Mouse (Mus musculus): ENCODE results near the gene Mon2. TPM values are rescaled to one million over a fixed set of nuclear protein-coding genes. Genes with fewer than 3 reads are reported as not detected.

The Mon2 gene
- polyA plus RNA-seq, 1 experiment from 2014 or later, result 27.3 TPM

- Histone ChIP-seq H3K4me2 (no peak overlapping the region), H3K9me3 (no peaks in the 10 kb centered on the region), H3K27me3 (replicated peaks) (no peaks in the 10 kb centered on the region), H3K4me1 (peaks cover 28% of the 10 kb centered on the region), H3K27ac (peak overlapping the region; percentile 39; the same call in 1 of the 2 replicates), H3K9ac (no peak overlapping the region), H3K36me3 (replicated peaks) (no peaks in the 10 kb centered on the region; the same call in 1 of the 2 replicates), H3K4me3 (no peak overlapping the region)
- no peak for ATAC-seq (replicated peaks)
- 30% methylated on average over 9 of the region's 9 CpGs for WGBS
Measured at GRCm38 (mm10) chr10:122987671-122988128, 88.6 kb downstream of the Mon2 start.

- Histone ChIP-seq H3K9me3 (no peaks in the 10 kb centered on the region), H3K4me1 (peaks cover 35% of the 10 kb centered on the region), H3K27ac (peak overlapping the region; percentile 99), H3K4me2 (peak overlapping the region; percentile 65), H3K9ac (peak overlapping the region; percentile 89), H3K27me3 (replicated peaks) (no peaks in the 10 kb centered on the region), H3K36me3 (replicated peaks) (no peaks in the 10 kb centered on the region; the same call in 1 of the 2 replicates), H3K4me3 (peak overlapping the region; percentile 92)
- peak; percentile 57; the same call in 1 of the 2 replicates for ATAC-seq (replicated peaks)
- WGBS, result 10% methylated on average over 49 of the region's 54 CpGs
Measured at GRCm38 (mm10) chr10:122986320-122987225, 89.7 kb downstream of the Mon2 start.

- Histone ChIP-seq H3K27ac (peak overlapping the region; percentile 99), H3K9me3 (no peaks in the 10 kb centered on the region), H3K27me3 (replicated peaks) (no peaks in the 10 kb centered on the region), H3K4me3 (peak overlapping the region; percentile 92), H3K4me2 (peak overlapping the region; percentile 65), H3K36me3 (replicated peaks) (no peaks in the 10 kb centered on the region; the same call in 1 of the 2 replicates), H3K9ac (peak overlapping the region; percentile 89), H3K4me1 (peaks cover 35% of the 10 kb centered on the region)
- WGBS, result under 1% methylated on average over 86 of the region's 115 CpGs
- ATAC-seq (replicated peaks), result peak; percentile 93
Measured at GRCm38 (mm10) chr10:122985515-122986319, 90.6 kb downstream of the Mon2 start.

GRCm38 (mm10) chr10:122985252-122985514 is 91.1 kb downstream of the Mon2 start:
- Histone ChIP-seq H3K27me3 (replicated peaks) (no peaks in the 10 kb centered on the region), H3K4me1 (peaks cover 35% of the 10 kb centered on the region), H3K9ac (peak overlapping the region; percentile 89), H3K9me3 (no peaks in the 10 kb centered on the region), H3K27ac (peak overlapping the region; percentile 99), H3K4me2 (peak overlapping the region; percentile 65), H3K36me3 (replicated peaks) (no peaks in the 10 kb centered on the region), H3K4me3 (peak overlapping the region; percentile 92)
- under 1% methylated on average over 37 of the region's 37 CpGs for WGBS
- ATAC-seq (replicated peaks), result peak; percentile 8

- Histone ChIP-seq H3K4me2 (peak overlapping the region; percentile 65), H3K36me3 (replicated peaks) (no peaks in the 10 kb centered on the region), H3K9me3 (no peaks in the 10 kb centered on the region), H3K4me1 (peaks cover 35% of the 10 kb centered on the region), H3K27ac (peak overlapping the region; percentile 99), H3K4me3 (peak overlapping the region; percentile 92), H3K9ac (peak overlapping the region; percentile 89), H3K27me3 (replicated peaks) (no peaks in the 10 kb centered on the region)
- ATAC-seq (replicated peaks), result no peak
- WGBS, result 2% methylated on average over 10 of the region's 10 CpGs
Measured at GRCm38 (mm10) chr10:122984531-122985251, 91.6 kb downstream of the Mon2 start.

GRCm38 (mm10) chr10:122983579-122984530 is 92.5 kb downstream of the Mon2 start:
- Histone ChIP-seq H3K4me2 (peak overlapping the region; percentile 65), H3K4me1 (peaks cover 35% of the 10 kb centered on the region), H3K9ac (peak overlapping the region; percentile 42), H3K36me3 (replicated peaks) (no peaks in the 10 kb centered on the region), H3K27me3 (replicated peaks) (no peaks in the 10 kb centered on the region), H3K4me3 (peak overlapping the region; percentile 92), H3K9me3 (no peaks in the 10 kb centered on the region), H3K27ac (peak overlapping the region; percentile 99; the same call in 1 of the 2 replicates)
- 39% methylated on average over 10 of the region's 10 CpGs for WGBS
- ATAC-seq (replicated peaks), result no peak

GRCm38 (mm10) chr10:122982909-122983578 is 93.3 kb downstream of the Mon2 start:
- H3K36me3 ChIP-seq (replicated peaks), result no peaks in the 10 kb centered on the region
- WGBS, result 57% methylated on average over 11 of the region's 11 CpGs
- ATAC-seq (replicated peaks), result no peak
- H3K27ac ChIP-seq, result no peak overlapping the region
- peaks cover 35% of the 10 kb centered on the region for H3K4me1 ChIP-seq
- H3K9ac ChIP-seq, result 0 out of 2 replicates have a peak overlapping the region, but pooled peaks have one; percentile 42
- peak overlapping the region; percentile 65 for H3K4me2 ChIP-seq
- no peaks in the 10 kb centered on the region for H3K9me3 ChIP-seq
- no peaks in the 10 kb centered on the region for H3K27me3 ChIP-seq (replicated peaks)
- peak overlapping the region; percentile 92 for H3K4me3 ChIP-seq

GRCm38 (mm10) chr10:122980123-122980522 is 96.2 kb downstream of the Mon2 start:
- no peak for ATAC-seq (replicated peaks)
- WGBS, result 96% methylated on average over 12 of the region's 12 CpGs
- H3K4me3 ChIP-seq, result no peak overlapping the region
- no peaks in the 10 kb centered on the region for H3K9me3 ChIP-seq
- peaks cover 31% of the 10 kb centered on the region for H3K4me1 ChIP-seq
- H3K27ac ChIP-seq, result no peak overlapping the region
- H3K9ac ChIP-seq, result no peak overlapping the region
- H3K4me2 ChIP-seq, result no peak overlapping the region
- no peaks in the 10 kb centered on the region for H3K36me3 ChIP-seq (replicated peaks)
- no peaks in the 10 kb centered on the region for H3K27me3 ChIP-seq (replicated peaks)

- no peak overlapping the region for H3K9ac ChIP-seq
- no peak for ATAC-seq (replicated peaks)
- no peaks in the 10 kb centered on the region for H3K36me3 ChIP-seq (replicated peaks)
- H3K4me1 ChIP-seq, result peaks cover 29% of the 10 kb centered on the region
- H3K27ac ChIP-seq, result no peak overlapping the region
- no peaks in the 10 kb centered on the region for H3K27me3 ChIP-seq (replicated peaks)
- H3K4me2 ChIP-seq, result no peak overlapping the region
- no peaks in the 10 kb centered on the region for H3K9me3 ChIP-seq
- H3K4me3 ChIP-seq, result no peak overlapping the region
Measured at GRCm38 (mm10) chr10:122979356-122979755, 96.9 kb downstream of the Mon2 start.

- H3K27ac ChIP-seq, result no peak overlapping the region
- no peak overlapping the region for H3K4me3 ChIP-seq
- no peaks in the 10 kb centered on the region for H3K27me3 ChIP-seq (replicated peaks)
- H3K4me2 ChIP-seq, result no peak overlapping the region
- H3K9ac ChIP-seq, result no peak overlapping the region
- no peaks in the 10 kb centered on the region for H3K36me3 ChIP-seq (replicated peaks)
- no peak for ATAC-seq (replicated peaks)
- H3K9me3 ChIP-seq, result no peaks in the 10 kb centered on the region
- peaks cover 6% of the 10 kb centered on the region; the same call in 1 of the 2 replicates for H3K4me1 ChIP-seq
- WGBS, result 79% methylated on average over 9 of the region's 9 CpGs
Measured at GRCm38 (mm10) chr10:122976038-122976437, 100.3 kb downstream of the Mon2 start.

GRCm38 (mm10) chr10:122973241-122973640 is 103.1 kb downstream of the Mon2 start:
- H3K4me3 ChIP-seq, result no peak overlapping the region
- no peak for ATAC-seq (replicated peaks)
- H3K4me2 ChIP-seq, result no peak overlapping the region
- no peaks in the 10 kb centered on the region for H3K27me3 ChIP-seq (replicated peaks)
- H3K27ac ChIP-seq, result no peak overlapping the region
- no peaks in the 10 kb centered on the region for H3K36me3 ChIP-seq (replicated peaks)
- no peak overlapping the region for H3K9ac ChIP-seq
- H3K4me1 ChIP-seq, result peaks cover 6% of the 10 kb centered on the region; the same call in 1 of the 2 replicates
- H3K9me3 ChIP-seq, result no peaks in the 10 kb centered on the region
